Mouse (Mus musculus): ENCODE results near the gene Dlgap3.

Gene Dlgap3

DNA sequence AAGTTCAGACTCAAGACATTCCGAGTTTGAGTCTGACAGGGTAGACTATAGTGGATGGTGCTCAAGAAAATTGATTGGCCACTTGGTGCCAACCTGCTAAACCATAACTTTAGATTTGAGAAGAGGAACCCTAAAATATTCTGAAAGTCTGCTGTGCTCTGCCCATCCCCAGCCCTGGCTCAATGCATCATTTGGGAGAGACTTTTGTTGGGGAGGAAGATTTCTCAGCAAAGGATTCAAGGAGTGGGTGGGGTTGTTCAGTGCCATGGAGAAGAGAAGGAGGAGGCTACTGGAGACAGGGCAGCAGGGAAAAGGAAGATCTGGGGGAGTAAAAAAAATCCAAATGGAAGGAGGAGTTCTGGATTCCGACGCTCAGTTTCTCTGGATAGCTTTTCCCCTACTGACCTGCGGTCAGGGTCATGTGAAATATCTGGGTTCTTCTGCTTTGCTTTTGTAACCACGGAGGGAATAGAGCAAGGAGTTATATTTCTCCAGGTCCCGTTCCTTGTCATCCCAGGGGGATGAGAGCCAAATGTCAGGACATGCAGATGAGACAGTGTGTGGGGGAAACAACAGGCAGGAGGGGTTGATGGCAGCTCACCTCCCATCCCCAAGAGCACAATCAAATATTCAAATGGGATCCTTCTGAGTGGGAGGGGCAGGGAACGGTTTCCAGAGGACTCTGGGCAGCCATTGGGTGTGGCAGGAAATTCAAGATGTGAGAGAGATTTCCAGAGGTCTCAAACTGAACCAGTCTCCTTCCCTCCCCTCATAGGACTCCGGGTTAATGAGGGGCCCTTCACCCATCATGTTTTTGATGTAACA is 5.3 kb downstream of the Dlgap3 start:
- DNase-seq (ENCODE audit: low spot score in 2 of 2) = no peak

DNA sequence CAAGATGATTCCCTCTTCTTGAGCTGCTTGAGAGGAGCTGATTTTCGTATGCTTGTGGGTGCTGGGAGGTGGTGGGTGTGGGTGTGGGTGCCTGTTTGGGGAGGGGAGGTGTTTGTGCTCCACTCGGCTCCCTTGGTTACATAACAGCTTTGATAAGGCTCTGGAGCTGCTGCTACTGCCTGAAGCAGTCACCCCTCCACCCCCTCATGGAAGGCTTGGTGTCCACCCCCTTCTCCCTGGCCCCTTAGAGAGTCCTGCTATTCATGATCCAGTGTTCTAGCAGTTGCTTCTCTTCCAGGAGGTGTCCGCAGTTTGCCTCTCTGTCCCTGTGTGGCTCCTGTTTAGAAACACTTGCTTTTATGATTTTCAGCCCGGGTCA is 5.9 kb downstream of the Dlgap3 start:
- no peak for DNase-seq (ENCODE audit: low spot score in 2 of 2)

DNA sequence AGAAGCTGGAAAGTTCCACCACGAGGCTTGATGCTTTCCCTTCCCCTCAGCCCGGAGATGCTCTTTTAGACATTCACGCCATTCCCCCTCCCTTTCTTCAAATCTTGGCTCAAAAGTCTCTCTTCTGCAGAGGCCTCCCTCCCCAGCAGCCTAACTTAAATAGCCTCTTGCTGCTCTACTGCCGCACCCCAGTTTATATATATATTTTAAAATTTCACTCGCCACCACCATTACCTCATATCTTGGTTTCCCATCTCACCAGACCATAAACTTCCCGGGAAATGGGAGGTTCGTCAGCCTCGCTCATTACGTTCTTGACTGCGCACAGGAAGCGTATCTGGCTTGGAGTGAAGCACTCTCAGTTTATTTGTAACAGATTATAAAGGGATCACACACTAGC is 9.0 kb downstream of the Dlgap3 start:
- no peak for DNase-seq (ENCODE audit: low spot score in 2 of 2)

DNA sequence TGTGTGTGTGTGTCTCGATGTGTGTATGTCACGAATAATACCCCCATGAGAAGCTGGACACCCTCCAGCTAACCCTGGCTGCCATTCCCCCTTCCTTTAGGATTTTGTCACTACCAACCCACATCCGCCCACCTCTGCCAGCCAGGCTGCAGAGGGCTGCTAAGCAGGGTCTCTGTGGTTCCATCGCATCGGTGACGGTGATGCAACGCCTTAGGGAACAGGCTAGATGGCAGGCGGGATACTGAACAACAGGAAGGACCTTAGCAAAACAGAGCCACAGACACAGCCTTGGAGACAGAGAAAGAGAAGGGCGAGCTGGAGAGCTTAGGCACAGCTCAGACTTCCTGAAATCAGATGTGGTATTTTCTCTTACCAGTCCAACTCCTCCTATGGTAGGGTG is 9.7 kb downstream of the Dlgap3 start:
- DNase-seq (ENCODE audit: low spot score in 2 of 2) = no peak

DNA sequence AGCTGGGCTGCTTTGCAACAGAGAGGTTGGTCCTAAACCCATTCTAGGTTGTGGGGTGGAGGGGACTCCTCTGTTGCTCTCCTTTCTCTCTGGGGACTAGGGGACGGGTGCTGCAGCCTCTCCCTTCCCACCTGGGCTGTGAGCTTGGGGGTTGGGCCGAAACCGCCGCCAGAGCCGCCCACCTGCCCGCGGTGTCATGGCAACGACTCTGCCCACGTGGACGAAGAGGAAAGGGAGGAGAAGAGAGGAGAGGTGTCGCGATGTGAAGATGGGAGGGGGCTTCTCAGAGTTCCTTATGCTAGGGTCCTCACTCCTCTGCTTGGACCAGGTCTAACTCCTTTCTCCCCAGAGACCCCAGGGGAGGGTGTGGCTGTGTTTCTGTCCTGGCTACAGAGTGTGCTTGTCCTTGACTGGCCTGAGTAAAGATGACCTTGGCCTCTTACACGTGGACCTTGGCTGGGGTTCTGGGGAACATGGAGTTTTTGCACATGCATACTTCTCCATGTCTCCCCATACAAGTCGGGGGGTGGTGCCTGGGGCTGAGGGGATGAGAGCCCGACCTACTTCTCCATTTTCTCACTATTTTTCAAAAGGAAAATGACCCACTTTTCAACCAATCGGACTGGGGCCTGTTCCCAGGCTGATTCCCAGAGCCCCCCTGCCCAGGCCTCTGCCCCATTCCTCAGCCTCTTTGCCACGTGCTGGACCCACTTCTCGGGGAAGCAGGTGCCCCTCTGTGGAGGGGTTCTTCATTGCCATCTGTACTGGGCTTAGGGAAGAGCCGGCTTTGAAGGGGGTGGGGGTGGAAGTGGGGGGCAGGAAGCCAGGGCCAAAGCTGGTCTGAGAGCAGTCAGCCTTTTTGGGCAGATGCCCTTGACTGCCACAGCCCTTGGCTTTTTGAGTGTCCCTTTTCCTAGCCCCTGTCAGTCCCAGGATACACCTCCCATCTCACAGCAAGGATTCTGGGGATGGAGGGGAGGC is 10.8 kb downstream of the Dlgap3 start:
- no peak for DNase-seq (ENCODE audit: low spot score in 2 of 2)

DNA sequence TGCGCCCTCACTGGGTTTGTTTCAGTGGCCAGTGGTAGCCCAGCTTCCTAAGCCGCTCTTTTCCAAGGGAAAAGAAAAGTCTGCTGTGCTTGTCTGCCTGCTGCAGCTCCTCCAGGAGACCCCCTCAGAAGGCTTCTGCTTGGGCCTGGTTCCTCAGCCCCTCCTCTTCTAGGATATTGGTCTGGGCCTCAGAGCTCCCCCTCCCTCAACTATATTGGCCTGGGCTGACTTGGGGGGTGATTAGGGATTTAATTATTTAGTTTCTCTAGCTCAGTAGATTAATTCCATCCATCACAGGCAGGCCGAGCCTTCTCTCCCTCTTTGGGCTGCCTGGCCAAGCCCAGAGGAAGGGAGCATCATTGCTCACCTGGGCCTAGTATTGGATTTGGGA is 11.4 kb downstream of the Dlgap3 start:
- DNase-seq (ENCODE audit: low spot score in 2 of 2) = no peak

DNA sequence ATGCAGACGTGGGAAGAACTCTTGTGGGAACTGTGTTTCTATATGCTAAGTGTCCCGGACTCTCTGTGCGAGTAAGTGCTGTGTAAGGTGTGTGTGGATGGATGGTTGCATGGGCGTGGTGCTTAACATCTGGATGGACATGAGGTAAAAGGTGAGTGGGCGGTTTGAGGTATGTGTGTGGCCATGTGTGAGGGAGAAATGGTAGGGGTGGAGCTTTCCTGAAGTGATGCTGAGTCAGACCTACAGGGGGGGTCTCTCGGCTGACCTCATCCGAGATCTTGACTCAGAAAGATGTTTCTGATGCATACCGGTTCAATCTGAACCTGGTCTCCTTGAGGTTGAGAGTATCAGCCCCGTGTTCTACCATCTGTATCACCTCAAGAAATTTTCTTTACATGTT is 12.0 kb downstream of the Dlgap3 start:
- DNase-seq (ENCODE audit: low spot score in 2 of 2) = no peak

DNA sequence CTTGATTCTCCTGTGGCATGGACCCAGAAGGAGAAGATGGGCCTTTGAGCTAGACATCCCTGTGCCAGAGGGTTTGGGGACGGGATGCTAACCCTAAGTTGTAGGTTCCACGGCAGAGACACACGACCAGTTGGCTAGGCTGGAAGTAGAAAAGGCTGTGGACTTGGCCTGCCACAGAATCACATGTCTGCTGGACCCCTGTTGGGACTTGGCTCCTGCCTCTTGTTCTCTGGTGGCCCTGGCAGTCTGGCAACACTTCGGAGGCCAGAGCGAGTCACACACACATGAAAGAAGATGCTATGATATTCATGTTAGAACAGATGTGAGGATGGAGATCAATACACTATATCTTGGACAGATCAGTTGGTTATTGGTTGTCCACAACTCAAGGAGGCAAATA is 14.9 kb downstream of the Dlgap3 start:
- no peak for DNase-seq (ENCODE audit: low spot score in 2 of 2)

DNA sequence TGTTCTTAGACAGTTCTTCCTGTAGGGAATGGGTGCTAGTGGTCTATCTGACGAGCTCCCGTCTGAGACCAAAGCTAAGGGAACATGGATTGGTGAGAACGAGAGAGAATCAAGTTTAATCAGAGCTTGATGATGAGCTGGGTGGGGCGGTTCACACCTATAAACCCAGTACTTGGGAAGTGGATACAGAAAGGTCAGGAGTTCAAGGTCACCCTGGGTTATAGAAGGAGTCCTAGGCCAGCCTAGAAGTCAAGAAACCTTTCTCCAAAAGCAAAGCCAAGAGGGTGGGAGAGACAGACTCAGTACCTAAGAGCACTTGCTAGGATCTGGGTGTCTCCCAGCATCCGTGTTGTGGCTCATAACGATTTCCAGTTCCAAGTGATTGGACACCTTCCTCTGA is 21.9 kb downstream of the Dlgap3 start:
- DNase-seq (ENCODE audit: low spot score in 2 of 2) = no peak

DNA sequence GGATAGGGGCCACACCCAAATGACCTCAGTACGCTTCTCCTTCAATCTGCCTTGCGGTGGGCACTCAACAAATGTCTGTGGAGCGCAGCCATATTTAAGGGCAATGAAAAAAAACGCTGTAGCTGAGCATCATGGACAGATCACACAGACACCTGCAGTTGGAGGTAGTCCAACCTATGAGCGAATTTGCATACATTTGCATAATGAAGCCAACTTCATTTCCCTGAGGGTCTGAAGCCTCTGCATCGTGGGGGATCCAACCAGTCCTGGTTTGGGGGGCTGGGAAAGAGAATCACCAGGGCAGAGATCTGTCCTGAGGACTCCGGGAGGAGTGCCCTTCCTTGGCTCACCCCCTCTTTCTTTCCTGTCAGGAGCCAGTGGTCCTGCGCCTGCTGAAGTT is 23.7 kb downstream of the Dlgap3 start:
- DNase-seq (ENCODE audit: low spot score in 2 of 2) = no peak

DNA sequence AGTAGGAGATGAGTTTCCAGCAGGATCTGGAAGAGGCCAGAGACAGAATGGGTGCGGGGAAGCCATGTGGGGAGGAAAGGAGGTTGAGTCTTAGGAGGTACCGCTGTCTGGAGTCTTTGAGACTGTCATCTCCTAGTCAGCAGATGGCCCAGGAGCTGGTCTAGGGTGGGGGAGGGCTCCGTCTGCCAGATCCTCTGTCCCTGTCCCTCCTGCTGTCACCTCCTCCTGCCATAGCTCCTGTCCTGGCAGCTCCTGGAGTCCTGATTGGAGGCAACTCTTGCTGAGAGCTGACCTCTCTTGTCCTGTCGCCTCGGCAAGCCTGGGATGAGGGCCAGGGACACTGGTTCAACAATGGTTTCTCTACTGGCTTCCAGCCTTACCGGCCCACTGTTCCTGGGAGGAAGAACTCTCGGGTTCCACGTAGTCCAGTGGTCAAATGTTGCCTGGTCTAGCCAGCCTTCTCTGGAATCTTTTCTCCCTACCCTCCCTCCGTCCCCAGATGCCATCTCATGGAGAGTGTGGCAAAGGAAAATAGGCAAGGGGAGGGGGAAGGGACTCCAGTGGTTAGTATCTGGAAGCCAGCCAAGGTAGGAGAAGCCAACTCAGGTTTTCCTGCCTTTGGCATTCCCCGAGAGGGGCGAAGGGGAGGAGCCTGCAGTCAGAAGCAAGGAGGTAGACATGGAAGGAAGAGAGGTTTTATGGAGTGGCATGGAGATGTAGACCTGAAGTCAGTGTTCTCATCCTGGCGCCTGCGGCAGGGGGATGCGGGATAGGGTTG is 24.6 kb downstream of the Dlgap3 start:
- DNase-seq (ENCODE audit: low spot score in 2 of 2) = no peak

DNA sequence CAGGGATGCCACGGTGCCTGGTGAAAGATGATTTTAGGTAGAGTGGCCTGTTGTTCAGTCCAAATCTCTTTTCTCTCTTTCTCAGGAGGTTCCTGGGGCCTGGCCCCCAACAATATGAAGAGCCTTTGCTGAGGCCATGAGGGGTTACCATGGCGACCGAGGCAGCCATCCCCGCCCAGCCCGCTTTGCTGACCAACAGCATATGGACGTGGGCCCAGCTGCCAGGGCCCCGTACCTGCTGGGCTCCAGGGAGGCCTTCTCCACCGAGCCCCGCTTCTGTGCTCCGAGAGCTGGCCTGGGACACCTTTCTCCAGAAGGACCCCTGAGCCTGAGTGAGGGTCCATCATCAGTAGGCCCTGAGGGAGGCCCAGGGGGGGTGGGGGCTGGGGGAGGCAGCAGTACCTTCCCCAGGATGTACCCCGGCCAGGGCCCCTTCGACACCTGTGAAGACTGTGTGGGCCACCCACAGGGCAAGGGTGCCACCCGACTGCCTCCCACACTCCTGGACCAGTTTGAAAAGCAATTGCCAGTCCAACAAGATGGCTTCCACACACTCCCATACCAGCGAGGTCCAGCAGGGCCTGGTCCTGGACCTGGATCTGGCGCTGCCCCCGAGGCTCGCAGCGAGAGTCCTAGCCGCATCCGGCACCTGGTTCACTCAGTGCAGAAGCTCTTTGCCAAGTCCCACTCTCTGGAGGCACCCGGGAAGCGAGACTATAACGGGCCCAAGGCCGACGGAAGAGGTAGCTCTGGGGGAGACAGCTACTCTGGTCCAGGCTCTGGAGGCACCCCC is 25.7 kb downstream of the Dlgap3 start:
- DNase-seq (ENCODE audit: low spot score in 2 of 2) = no peak

DNA sequence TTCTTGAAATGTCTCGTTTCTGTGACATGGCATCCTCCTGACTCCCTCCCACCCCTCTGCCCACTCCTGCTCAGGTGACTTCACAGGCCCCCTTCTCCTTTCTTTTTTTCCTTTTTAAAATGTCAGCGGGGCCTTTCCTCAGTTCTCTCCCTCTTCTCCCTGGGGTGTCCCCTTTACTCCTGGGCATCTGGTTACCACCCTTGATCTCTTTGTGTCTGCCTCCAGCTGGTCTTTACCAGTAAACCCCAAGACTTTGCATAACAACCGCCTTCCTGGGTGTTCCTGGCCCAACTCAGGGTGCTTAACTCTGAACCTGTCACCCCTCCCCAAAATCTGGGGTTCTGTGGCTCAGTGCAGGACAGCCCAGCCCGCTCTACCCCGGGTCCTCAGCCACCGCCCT is 29.6 kb downstream of the Dlgap3 start:
- no peak for DNase-seq (ENCODE audit: low spot score in 2 of 2)

DNA sequence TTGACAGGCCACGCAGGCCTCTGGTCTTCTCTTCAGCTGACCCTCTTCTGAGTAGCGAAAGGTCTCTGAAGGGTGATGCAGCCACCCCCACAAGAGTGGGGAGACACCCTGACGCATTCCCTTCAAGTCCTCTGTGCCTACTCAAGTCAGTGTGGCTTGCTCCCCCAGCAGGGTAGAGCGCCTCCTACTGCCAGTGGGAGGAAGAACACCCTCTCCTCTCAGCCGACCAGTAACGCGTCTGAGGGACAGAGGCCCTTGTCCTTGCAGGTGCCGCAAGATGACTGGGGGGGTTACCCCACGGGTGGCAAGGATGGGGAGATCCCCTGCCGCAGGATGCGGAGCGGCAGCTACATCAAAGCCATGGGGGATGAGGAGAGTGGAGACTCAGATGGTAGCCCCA is 30.4 kb downstream of the Dlgap3 start:
- DNase-seq (ENCODE audit: low spot score in 2 of 2) = peak; percentile 10 to 37

DNA sequence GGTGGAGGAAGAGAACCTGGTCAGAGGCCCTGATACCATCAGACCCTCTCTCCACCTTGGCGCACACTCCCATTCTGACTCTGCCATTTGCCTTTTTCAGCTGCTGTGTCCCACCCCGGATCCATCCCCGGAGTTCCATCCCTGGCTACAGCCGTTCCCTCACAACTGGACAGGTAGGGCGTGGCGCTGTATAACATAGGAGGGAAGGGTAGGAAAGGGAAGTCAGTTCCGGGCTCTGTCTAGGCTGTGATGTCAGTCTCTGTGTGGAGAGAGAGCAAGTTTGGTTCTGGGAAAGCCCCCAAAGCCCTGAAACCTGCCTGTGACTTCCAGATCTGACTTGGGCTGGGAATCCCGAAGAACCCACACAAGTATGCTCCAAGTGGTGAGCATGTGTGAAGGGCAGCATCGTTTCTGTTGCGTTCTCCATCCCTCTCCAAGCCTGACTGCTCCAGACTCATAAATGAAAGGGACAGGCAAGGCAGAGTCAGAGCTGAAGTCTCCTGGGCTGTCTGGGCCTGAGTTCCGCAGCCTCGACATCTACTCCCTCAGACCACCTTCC is 31.2 kb downstream of the Dlgap3 start:
- no peak for DNase-seq (ENCODE audit: low spot score in 2 of 2)

DNA sequence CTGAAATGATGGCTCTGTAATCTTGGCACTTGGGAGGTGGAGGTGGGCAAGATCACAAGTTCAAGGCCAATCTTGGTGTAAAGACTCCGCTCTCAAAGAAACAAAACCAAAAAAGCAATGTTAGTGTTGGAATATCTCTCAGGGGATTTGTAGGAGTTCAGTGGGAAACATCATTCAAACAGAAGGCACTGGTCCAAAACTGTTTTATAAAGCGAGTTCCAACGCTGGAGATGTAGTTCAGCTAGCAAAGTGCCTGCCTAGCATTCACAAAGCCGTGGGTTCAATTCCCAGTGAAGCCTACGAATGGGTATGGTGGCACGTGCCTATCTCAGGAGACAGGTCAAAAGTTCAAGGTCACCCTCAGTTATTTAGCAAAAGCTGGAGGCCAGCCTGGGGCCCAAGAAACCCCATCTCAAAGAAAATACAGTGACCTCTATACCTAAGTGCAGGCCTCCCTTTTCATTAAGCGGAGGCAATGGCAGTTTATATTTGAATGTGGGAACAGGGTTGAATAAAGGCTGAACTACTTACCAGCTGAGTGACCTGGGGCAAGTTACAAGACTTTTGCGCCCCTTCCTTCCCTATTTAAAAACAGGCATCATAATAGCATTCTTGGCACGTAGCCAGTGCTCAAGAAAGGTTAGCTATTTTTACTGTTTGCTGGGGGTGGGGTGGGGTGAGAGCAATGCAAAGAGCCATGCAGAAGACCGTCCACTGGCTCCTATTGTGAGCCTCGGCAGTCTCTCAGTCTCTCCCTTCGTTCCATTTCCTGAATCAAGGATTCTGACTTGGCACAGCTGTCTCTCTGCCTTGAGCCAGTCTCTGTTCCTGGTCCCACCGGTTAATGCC is 32.0 kb downstream of the Dlgap3 start:
- no peak for DNase-seq (ENCODE audit: low spot score in 2 of 2)

DNA sequence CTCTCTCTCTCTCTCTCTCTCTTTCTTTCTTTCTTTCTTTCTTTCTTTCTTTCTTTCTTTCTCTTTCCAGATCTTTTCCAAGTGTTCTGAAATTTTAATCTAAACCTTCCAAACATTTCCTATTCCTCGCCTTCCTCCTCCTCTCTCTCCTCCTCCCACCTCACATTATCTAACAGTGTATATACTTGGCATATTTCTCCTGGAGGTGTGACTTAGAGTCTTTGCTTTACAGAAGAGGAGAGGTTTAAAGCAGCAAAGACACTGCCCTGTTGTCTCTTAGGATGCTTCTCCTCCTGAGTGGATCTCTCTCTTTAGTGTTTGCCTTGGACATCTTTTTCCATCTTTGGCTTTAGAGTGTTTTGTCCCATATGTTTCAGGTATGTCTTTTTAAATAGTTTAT is 34.1 kb downstream of the Dlgap3 start:
- no peak for DNase-seq (ENCODE audit: low spot score in 2 of 2)

DNA sequence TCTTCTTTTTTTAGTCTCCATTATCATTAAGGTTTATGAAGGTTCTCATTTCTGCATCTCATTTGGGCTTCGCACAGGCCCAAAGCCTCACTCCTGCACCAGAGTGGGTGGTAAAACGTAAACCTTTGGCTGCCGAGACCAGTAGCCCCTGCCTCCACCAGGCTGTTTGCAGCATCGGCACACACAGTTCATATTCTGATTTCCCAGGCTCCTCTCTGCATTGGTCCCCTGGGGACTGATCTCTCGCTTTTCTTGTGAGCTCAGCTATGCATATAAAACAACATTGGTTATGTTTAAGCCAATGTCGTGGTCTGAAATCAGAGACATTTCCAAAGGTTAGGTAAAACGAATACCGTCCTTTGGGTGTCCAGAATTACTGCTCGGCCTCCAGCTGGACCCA is 42.3 kb downstream of the Dlgap3 start:
- DNase-seq (ENCODE audit: low spot score in 2 of 2) = no peak

DNA sequence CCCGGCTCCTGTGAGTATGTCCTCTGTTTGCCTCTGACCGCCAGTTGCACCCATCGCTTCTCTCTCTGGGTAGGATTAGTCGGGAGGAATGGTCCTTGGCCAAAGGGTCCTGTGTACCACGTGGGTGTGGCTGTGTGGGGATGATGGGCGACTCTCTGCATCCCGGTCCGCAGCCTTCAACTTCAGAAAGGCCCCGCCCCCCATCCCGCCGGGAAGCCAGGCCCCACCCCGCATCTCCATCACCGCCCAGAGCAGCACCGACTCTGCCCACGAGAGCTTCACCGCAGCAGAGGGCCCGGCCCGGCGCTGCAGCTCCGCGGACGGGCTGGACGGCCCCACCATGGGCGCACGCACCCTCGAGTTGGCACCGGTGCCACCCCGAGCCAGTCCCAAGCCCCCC is 45.5 kb downstream of the Dlgap3 start:
- no peak for DNase-seq (ENCODE audit: low spot score in 2 of 2)

DNA sequence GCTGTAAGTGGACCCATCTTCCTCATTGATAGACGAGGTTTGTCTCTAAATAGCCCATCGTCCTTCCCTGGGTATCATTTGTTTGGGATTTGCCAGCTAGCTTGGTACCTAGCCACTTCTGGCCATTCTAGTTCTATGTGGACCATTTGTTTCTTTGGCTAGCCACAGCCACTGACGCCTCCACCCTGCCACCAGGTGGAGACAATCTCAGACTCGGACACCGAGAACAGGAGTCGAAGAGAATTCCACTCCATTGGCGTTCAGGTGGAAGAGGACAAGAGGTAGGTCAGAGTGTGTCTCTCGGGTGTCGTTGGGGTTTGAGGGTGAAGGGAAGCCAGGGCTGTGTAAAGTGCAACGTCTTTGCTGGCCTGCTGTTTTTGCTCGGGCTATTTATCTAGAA is 46.1 kb downstream of the Dlgap3 start:
- DNase-seq (ENCODE audit: low spot score in 2 of 2) = no peak

Data from spleen, postnatal 10 days (tissue).